Mouse (Mus musculus) naive thymus-derived CD4-positive, alpha-beta T cell, adult 2 months (primary cell): ENCODE data around the gene Ids.
A peak's percentile ranks its signal among the peaks of the same experiment; 100 is the strongest.
"Not testable (repeated sequence)": the region's sequence is repeated elsewhere in the genome, so short reads cannot be mapped to it uniquely, and the experiment has no call there.

Source experiments
- DNase-seq: peaks from one replicate; pipeline ENCODE4 v3.0.0-alpha.2; 2011; ENCODE audit warnings: low read depth

Ids gene

GRCm38 (mm10) chrX:70364661-70365613 lies at the start of gene Ids:
Gene Ids, minus strand, starts transcription at chrX:70365084.
- peak; percentile 89 for DNase-seq

- not testable (repeated sequence) for DNase-seq
Observed at GRCm38 (mm10) chrX:70392636-70393035, 27.8 kb upstream of the Ids start.

- no peak for DNase-seq
Observed at GRCm38 (mm10) chrX:70385962-70386351, 21.1 kb upstream of the Ids start.

- peak; percentile 89 for DNase-seq
Observed at GRCm38 (mm10) chrX:70385276-70385961, 20.5 kb upstream of the Ids start, which contains the start of gene 1110012L19Rik. Gene 1110012L19Rik, plus strand, starts transcription at chrX:70385877.

- DNase-seq = no peak
Observed at GRCm38 (mm10) chrX:70384917-70385275, 20.0 kb upstream of the Ids start.

GRCm38 (mm10) chrX:70374469-70375110 lies 9.7 kb upstream of the Ids start:
- not testable (repeated sequence) for DNase-seq

GRCm38 (mm10) chrX:70369758-70370157 lies 4.9 kb upstream of the Ids start:
- DNase-seq = not testable (repeated sequence)

- DNase-seq = no peak
Observed at GRCm38 (mm10) chrX:70364202-70364601, 682 bp downstream of the Ids start.

GRCm38 (mm10) chrX:70363446-70363845 lies 1.4 kb downstream of the Ids start:
- DNase-seq = no peak

GRCm38 (mm10) chrX:70362985-70363384 lies 1.9 kb downstream of the Ids start:
- no peak for DNase-seq

- DNase-seq = peak; percentile 10
Observed at GRCm38 (mm10) chrX:70330202-70330843, 34.6 kb downstream of the Ids start.

- DNase-seq = no peak
Observed at GRCm38 (mm10) chrX:70328530-70329143, 36.2 kb downstream of the Ids start.

GRCm38 (mm10) chrX:70327656-70328055 lies 37.2 kb downstream of the Ids start:
- DNase-seq = no peak

GRCm38 (mm10) chrX:70319254-70319653 lies 45.6 kb downstream of the Ids start:
- DNase-seq = no peak

- no peak for DNase-seq
Observed at GRCm38 (mm10) chrX:70314949-70315641, 49.8 kb downstream of the Ids start.
